Mouse (Mus musculus): ENCODE measurements around the gene Agap1.

GRCm38 (mm10) chr1:89884335-89884734, 429.7 kb downstream of the Agap1 start:
- no peak for TF ChIP-seq CTCF (IDR thresholded peaks at IDR 0.05; ENCODE audit: extremely low read depth, insufficient read depth, low read length)
- no peak for TF ChIP-seq POLR2A (IDR thresholded peaks at IDR 0.05; ENCODE audit: extremely low read depth, insufficient read depth, low read length)

Data from cortical plate, adult 2 months (tissue).